Mouse (Mus musculus) spleen, embryonic (tissue): ENCODE measurements around the gene Ell2.

Source experiments
- CTCF ChIA-PET: fragments of 350-600 bp; sonication (Branson Sonifier 250); formaldehyde crosslinking; loops from one replicate; lab custom pipeline; 2022; lab: Charles Lee

Gene Ell2

GRCm38 (mm10) chr13:75730717-75731116, 24.2 kb downstream of the Ell2 start:
- CTCF ChIA-PET = no interaction called here

GRCm38 (mm10) chr13:75733594-75734161, 27.1 kb downstream of the Ell2 start:
- CTCF ChIA-PET = interaction anchor here (1.3 kb wide), 1 partner anchor 12 kb away, joined by 3 read pairs; no protein-coding TSS in a partner anchor

GRCm38 (mm10) chr13:75734231-75734630, 27.7 kb downstream of the Ell2 start:
- CTCF ChIA-PET = interaction anchor here (0.6 to 1.3 kb wide), 2 partner anchors 11 to 141 kb away, joined by 3 to 14 read pairs; no protein-coding TSS in a partner anchor

- CTCF ChIA-PET = no interaction called here
These were observed 29.0 kb downstream of the Ell2 start for GRCm38 (mm10) chr13:75735606-75736005.

GRCm38 (mm10) chr13:75737991-75738390, 31.4 kb downstream of the Ell2 start:
- CTCF ChIA-PET = interaction anchor here (0.7 kb wide), 1 partner anchor 132 kb away, joined by 3 read pairs; no protein-coding TSS in a partner anchor

- CTCF ChIA-PET = no interaction called here
These were observed 32.0 kb downstream of the Ell2 start for GRCm38 (mm10) chr13:75738536-75738935.

- CTCF ChIA-PET = no interaction called here
These were observed 32.4 kb downstream of the Ell2 start for GRCm38 (mm10) chr13:75738957-75739356.

GRCm38 (mm10) chr13:75740018-75740417, 33.5 kb downstream of the Ell2 start:
- CTCF ChIA-PET = no interaction called here

GRCm38 (mm10) chr13:75741119-75741518, 34.6 kb downstream of the Ell2 start:
- CTCF ChIA-PET = no interaction called here

GRCm38 (mm10) chr13:75741736-75742729, 35.5 kb downstream of the Ell2 start:
- CTCF ChIA-PET = no interaction called here

- CTCF ChIA-PET = no interaction called here
These were observed 36.4 kb downstream of the Ell2 start for GRCm38 (mm10) chr13:75742970-75743369.

- CTCF ChIA-PET = no interaction called here
These were observed 37.5 kb downstream of the Ell2 start for GRCm38 (mm10) chr13:75744065-75744464.

- CTCF ChIA-PET = interaction anchor here (1.1 kb wide), 1 partner anchor 11 kb away, joined by 3 read pairs; no protein-coding TSS in a partner anchor
These were observed 38.8 kb downstream of the Ell2 start for GRCm38 (mm10) chr13:75745328-75745727.

- CTCF ChIA-PET = no interaction called here
These were observed 40.7 kb downstream of the Ell2 start for GRCm38 (mm10) chr13:75747265-75747664.

GRCm38 (mm10) chr13:75748685-75749084, 42.1 kb downstream of the Ell2 start:
- CTCF ChIA-PET = no interaction called here

GRCm38 (mm10) chr13:75750785-75751184, 44.2 kb downstream of the Ell2 start:
- CTCF ChIA-PET = no interaction called here

- CTCF ChIA-PET = no interaction called here
These were observed 45.8 kb downstream of the Ell2 start for GRCm38 (mm10) chr13:75752216-75752938.

- CTCF ChIA-PET = no interaction called here
These were observed 47.8 kb downstream of the Ell2 start for GRCm38 (mm10) chr13:75754398-75754797.

GRCm38 (mm10) chr13:75760859-75761548, 54.4 kb downstream of the Ell2 start:
- CTCF ChIA-PET = interaction anchor here (0.5 kb wide), 1 partner anchor 8 kb away, joined by 3 read pairs; no protein-coding TSS in a partner anchor

- CTCF ChIA-PET = no interaction called here
These were observed 56.2 kb downstream of the Ell2 start for GRCm38 (mm10) chr13:75762759-75763158.

GRCm38 (mm10) chr13:75763280-75763679, 56.7 kb downstream of the Ell2 start:
- CTCF ChIA-PET = no interaction called here
